Mouse (Mus musculus) hindbrain, embryonic 16.5 days (tissue): ENCODE measurements around the gene Carmil2. TPM values are rescaled to one million over a fixed set of nuclear protein-coding genes. Genes with fewer than 3 reads are reported as not detected.
A peak's percentile ranks its signal among the peaks of the same experiment; 100 is the strongest.

ENCODE experiments used
- ATAC-seq: fragments of 200-750 bp; cut with Nextera tagmentation; 2 replicates; pipeline ENCODE4 v1.8.0; 2017; ENCODE audit warnings: moderate TSS enrichment, moderate library complexity
- H3K27ac ChIP-seq: fragments of 300-500 bp; sonication (generic); 2 replicates; pipeline ENCODE4 v1.5.1; 2014; ENCODE audit warnings: low read depth, mild to moderate bottlenecking, control low read depth, low read length, moderate library complexity
- H3K27me3 ChIP-seq: fragments of 300-500 bp; sonication (generic); replicated peaks from 2 replicates; pipeline ENCODE4 v1.6.1; 2014; ENCODE audit warnings: low read length; ENCODE audit not compliant: control insufficient read depth, insufficient read depth
- H3K36me3 ChIP-seq: fragments of 300-500 bp; sonication (generic); 2 replicates; pipeline ENCODE4 v1.6.1; 2014; ENCODE audit warnings: mild to moderate bottlenecking, low read length, moderate library complexity, mixed read lengths; ENCODE audit not compliant: control insufficient read depth, insufficient read depth
- H3K4me1 ChIP-seq: fragments of 300-500 bp; sonication (generic); 2 replicates; pipeline ENCODE4 v1.6.1; 2014; ENCODE audit warnings: low read depth, low read length; ENCODE audit not compliant: control insufficient read depth, insufficient read depth
- H3K4me2 ChIP-seq: fragments of 300-500 bp; sonication (generic); 2 replicates; pipeline ENCODE4 v1.6.1; 2014; ENCODE audit warnings: mild to moderate bottlenecking, low read length, control low read depth, moderate library complexity
- H3K4me3 ChIP-seq: fragments of 300-500 bp; sonication (generic); 2 replicates; pipeline ENCODE4 v1.5.1; 2014; ENCODE audit warnings: mild to moderate bottlenecking, low read length, control low read depth, moderate library complexity
- H3K9ac ChIP-seq: fragments of 300-500 bp; sonication (generic); 2 replicates; pipeline ENCODE4 v1.6.1; 2014; ENCODE audit warnings: low read depth, mild to moderate bottlenecking, control low read depth, low read length, moderate library complexity
- H3K9me3 ChIP-seq: fragments of 300-500 bp; sonication (generic); 2 replicates; pipeline ENCODE4 v1.6.1; 2014; ENCODE audit warnings: mild to moderate bottlenecking, low read length, moderate library complexity; ENCODE audit not compliant: control insufficient read depth
- WGBS: fragments of 180-500 bp; shearing (Covaris S2); extraction: QIAGEN DNeasy Blood & Tissue Kit; methylation state at CpG from one replicate; pipeline ENCODE4 v1.1.7; 2014; 5-methylcytosine and 5-hydroxymethylcytosine counted together
- polyA plus RNA-seq: library from polyadenylated mRNA; unstranded; fragments of >200 nt; fragmentation: Nextera tagmentation; extraction: Ambion mirVana; gene quantifications from 2 replicates; pipeline ENCODE4 v1.2.1, GENCODE M21; 2015

Gene Carmil2
- polyA plus RNA-seq, 1 experiment from 2014 or later: 22.0 TPM

DNA sequence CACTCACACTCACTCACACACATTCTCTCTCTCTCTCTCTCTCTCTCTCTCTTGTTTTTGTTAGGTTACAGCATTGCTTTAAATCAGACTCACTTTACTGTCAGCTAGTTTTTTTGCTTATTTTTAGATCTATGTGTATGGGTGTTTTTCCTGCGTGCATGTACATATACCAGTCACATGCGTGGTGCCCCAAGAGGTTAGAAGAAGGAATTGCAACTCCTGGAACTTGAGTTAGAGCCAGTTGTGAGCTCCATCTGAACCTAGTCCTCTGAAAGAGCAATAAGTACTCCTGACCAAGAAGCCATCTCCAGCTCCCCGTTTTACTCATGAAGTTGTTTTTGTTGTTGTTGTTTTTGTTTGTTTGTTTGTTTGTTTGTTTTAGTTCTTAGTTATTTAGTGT, 24.9 kb upstream of the Carmil2 start:
- H3K27me3 ChIP-seq: no peaks in the 10 kb centered on the region
- H3K9me3 ChIP-seq: no peaks in the 10 kb centered on the region
- H3K4me2 ChIP-seq: no peak overlapping the region
- H3K27ac ChIP-seq: no peak overlapping the region
- 85% methylated on average over 3 of the region's 3 CpGs for WGBS
- H3K4me1 ChIP-seq: no peaks in the 10 kb centered on the region
- no peak overlapping the region for H3K9ac ChIP-seq
- ATAC-seq: no peak
- H3K36me3 ChIP-seq: peaks cover 7% of the 10 kb centered on the region; the same call in 1 of the 2 replicates
- H3K4me3 ChIP-seq: no peak overlapping the region

DNA sequence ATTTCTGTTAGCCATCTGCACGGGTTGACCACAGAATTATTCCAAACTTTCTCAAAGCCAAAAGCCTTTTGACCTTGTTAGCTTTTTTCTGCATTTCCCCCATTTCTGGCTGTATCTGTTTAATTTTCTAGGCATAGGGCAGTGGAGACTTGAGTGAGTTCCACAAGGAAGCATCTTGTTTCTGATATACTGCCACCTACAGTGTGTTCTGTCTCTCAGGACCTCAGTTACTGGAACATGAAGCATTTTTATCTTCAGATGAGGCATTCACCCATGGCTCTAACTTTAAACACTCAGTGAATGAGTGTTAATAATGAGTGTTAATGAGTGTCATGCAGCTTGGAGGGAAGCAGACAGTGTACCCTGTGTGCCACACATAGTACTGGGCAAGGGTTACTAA, 8.2 kb upstream of the Carmil2 start:
- 88% methylated on average over 1 of the region's 1 CpGs for WGBS
- Histone ChIP-seq H3K4me1 (no peaks in the 10 kb centered on the region), H3K27me3 (no peaks in the 10 kb centered on the region), H3K27ac (no peak overlapping the region), H3K4me2 (no peak overlapping the region), H3K9me3 (no peaks in the 10 kb centered on the region), H3K9ac (no peak overlapping the region), H3K4me3 (no peak overlapping the region), H3K36me3 (peaks cover 48% of the 10 kb centered on the region)
- no peak for ATAC-seq

DNA sequence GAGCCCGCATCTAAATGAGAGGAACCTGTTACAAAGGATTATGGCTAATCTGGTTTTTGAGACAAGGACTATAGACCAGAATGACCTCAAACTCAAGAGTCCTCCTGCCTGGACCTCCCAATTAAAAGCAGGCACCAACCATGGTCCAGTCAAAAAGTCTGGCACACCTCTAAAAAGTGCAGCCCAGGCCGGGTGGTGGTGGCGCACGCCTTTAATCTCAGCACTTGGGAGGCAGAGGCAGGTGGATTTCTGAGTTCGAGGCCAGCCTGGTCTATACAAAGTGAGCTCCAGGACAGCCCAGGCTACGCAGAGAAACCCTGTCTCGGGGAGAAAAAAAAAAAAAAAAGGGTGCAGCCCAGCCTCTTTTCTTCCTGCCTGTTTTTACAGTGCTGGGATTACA, 749 bp upstream of the Carmil2 start:
- no peaks in the 10 kb centered on the region for H3K9me3 ChIP-seq
- 82% methylated on average over 7 of the region's 7 CpGs for WGBS
- ATAC-seq: no peak

DNA sequence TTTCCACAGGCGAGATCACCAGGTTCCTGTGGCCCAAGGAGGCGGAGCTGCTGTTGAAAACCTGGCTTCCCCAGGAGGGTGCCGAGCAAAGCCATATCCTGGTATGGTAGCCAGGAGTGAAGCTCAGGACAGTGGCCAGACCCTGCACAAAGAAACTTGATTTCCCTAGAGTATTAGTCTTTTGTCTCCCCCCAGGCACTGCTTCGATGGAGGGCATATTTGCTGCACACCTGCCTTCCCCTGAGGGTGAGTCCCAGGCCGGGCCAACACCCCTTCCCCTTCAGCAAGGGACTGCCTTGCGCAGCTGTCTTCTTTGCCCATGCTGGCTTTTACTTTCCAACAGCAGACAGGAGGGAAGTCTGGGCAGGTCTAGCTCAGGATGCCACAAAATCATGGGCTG, 477 bp downstream of the Carmil2 start:
- Histone ChIP-seq H3K9ac (no peak overlapping the region), H3K9me3 (no peaks in the 10 kb centered on the region), H3K36me3 (peaks cover 8% of the 10 kb centered on the region; the same call in 1 of the 2 replicates), H3K27me3 (no peaks in the 10 kb centered on the region), H3K4me1 (no peaks in the 10 kb centered on the region), H3K27ac (no peak overlapping the region), H3K4me3 (no peak overlapping the region), H3K4me2 (no peak overlapping the region)
- 0 out of 2 replicates have a peak, but pooled peaks have one; percentile 16 for ATAC-seq
- WGBS: 63% methylated on average over 6 of the region's 6 CpGs

More for the DNA sequence above, 749 bp upstream of the Carmil2 start:
- Histone ChIP-seq H3K4me3 (no peak overlapping the region), H3K27me3 (no peaks in the 10 kb centered on the region), H3K9ac (no peak overlapping the region), H3K4me1 (no peaks in the 10 kb centered on the region), H3K4me2 (no peak overlapping the region), H3K27ac (no peak overlapping the region), H3K36me3 (peaks cover 17% of the 10 kb centered on the region)

DNA sequence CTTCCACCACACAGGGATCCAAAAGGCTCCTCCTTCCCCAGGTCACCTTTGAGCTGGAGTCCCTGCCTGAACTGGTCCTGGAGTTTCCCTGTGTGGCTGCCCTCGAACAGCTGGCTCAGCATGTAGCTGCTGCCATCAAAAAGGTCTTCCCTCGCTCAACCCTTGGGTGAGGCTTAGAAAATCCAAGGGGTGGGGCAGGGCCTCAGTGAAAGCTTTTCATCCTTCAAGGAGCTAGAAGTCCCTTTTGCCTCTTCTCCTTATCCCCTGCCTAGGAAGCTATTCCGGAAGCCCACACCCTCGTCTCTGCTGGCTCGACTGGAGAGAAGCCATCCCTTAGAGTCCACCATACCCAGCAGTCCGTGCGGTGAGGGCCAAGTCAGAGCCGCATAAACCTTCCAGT, 1.4 kb downstream of the Carmil2 start:
- H3K4me1 ChIP-seq: no peaks in the 10 kb centered on the region
- no peaks in the 10 kb centered on the region for H3K27me3 ChIP-seq
- no peak overlapping the region for H3K4me3 ChIP-seq
- H3K4me2 ChIP-seq: no peak overlapping the region
- no peak overlapping the region for H3K9ac ChIP-seq
- ATAC-seq: no peak
- peaks cover 8% of the 10 kb centered on the region; the same call in 1 of the 2 replicates for H3K36me3 ChIP-seq
- H3K27ac ChIP-seq: no peak overlapping the region
- WGBS: 68% methylated on average over 8 of the region's 8 CpGs
- H3K9me3 ChIP-seq: no peaks in the 10 kb centered on the region

DNA sequence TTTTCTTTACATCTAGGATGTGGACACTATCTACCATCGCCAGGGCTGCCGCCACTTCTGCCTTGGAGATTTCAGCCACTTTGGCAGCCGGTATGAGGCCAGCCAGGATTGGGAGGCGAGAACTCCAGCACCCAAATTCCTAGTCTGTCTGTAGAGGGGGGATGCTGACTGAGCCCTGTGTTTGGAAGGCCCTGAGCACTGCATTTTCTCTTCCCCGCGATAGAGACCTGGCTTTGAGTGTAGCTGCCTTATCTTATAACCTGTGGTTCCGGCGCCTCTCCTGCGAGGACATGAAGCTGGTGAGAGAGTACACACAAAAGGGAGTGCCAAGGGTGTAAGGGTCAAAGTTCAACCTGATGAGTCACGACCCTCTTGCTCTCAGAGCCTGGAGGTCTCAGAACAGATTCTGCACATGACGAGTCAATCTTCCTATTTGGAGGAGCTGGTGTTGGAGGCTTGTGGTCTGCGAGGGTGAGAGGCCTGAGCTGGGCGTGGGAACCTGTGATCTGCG, 2.2 kb downstream of the Carmil2 start:
- Histone ChIP-seq H3K9ac (no peak overlapping the region), H3K36me3 (peaks cover 5% of the 10 kb centered on the region; the same call in 1 of the 2 replicates), H3K4me1 (no peaks in the 10 kb centered on the region), H3K4me2 (no peak overlapping the region), H3K9me3 (no peaks in the 10 kb centered on the region), H3K27ac (no peak overlapping the region), H3K27me3 (no peaks in the 10 kb centered on the region), H3K4me3 (no peak overlapping the region)
- WGBS: 72% methylated on average over 14 of the region's 14 CpGs
- ATAC-seq: no peak

DNA sequence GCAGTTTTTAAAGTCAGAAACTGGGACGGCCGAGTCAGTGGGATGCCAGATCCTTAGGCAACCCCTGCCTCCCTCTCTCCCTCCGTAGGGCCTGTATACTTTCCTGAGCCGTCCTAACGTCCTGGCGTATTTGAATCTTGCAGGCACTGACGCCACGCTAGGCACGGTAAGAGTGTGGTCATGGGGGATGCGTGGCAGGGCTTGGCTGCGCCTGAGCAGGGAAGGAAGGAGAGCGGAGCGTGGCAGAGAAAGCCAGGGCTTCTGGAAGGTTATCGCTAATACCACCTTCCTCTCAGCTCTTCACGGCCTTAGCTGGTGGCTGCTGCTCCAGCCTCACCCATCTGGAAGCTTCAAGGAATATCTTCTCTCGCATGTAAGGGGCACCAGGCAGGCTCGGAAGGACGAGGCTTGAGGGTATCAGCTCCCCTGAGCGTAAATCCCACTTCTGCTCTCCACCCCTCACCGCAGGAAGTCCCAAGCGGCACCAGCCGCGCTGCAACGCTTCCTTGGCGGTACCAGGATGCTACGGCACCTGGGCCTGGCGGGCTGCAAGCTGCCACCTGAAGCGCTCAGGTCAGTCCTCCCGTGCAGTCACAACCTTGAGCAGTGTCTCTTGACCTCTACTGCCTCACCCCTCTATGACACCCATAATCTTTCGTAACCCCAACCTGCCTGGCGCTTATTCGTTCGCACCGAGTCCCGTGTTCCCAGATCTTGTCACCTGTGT, 3.3 kb downstream of the Carmil2 start:
- 57% methylated on average over 35 of the region's 35 CpGs for WGBS
- no peaks in the 10 kb centered on the region for H3K9me3 ChIP-seq
- ATAC-seq: no peak

DNA sequence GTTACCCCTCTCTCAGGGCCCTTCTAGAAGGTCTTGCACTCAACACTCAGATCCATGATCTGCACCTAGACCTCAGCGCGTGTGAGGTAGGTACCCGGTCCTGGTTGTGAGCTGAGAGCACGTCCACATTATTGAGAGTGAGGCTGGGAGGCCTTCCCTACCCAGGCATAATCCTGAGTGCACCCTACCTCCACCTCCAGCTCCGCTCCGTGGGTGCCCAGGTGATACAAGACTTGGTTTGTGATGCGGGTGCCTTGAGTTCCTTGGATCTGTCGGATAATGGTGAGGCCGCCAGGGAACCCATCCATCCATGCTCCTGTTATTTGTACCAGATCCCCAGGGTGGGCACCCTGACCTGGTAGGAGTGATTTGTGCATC, 3.9 kb downstream of the Carmil2 start:
- Histone ChIP-seq H3K9ac (no peak overlapping the region), H3K27ac (no peak overlapping the region), H3K4me3 (no peak overlapping the region), H3K36me3 (no peaks in the 10 kb centered on the region), H3K4me2 (no peak overlapping the region), H3K27me3 (no peaks in the 10 kb centered on the region), H3K9me3 (no peaks in the 10 kb centered on the region), H3K4me1 (peaks cover under 1% of the 10 kb centered on the region; the same call in 1 of the 2 replicates)
- no peak for ATAC-seq
- 86% methylated on average over 9 of the region's 9 CpGs for whole genome bisulfite sequencing

More for the DNA sequence above, 3.3 kb downstream of the Carmil2 start:
- no peak overlapping the region for H3K4me2 ChIP-seq
- no peaks in the 10 kb centered on the region for H3K4me1 ChIP-seq
- no peaks in the 10 kb centered on the region for H3K27me3 ChIP-seq
- no peaks in the 10 kb centered on the region for H3K36me3 ChIP-seq
- no peak overlapping the region for H3K4me3 ChIP-seq
- no peak overlapping the region for H3K27ac ChIP-seq
- no peak overlapping the region for H3K9ac ChIP-seq

DNA sequence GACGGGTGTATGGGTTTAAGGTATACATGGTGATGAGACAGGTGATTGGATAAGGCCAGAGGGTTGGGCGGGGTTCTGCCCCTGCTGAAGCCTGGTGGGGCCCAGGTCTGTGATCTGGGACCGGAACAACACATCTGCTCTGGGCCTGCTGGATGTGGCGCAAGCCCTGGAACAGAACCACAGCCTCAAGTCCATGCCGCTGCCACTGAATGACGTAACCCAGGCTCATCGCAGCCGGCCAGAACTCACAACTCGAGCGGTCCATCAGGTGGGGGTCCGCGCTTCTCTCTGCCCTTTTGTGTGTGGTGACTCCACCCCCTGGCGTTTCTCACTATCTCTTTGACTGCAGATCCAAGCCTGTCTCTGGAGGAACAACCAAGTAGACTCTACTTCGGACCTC, 4.9 kb downstream of the Carmil2 start:
- no peak for ATAC-seq
- no peak overlapping the region for H3K9ac ChIP-seq
- peaks cover 3% of the 10 kb centered on the region; the same call in 1 of the 2 replicates for H3K36me3 ChIP-seq
- no peaks in the 10 kb centered on the region for H3K9me3 ChIP-seq
- no peak overlapping the region for H3K27ac ChIP-seq
- no peaks in the 10 kb centered on the region for H3K27me3 ChIP-seq
- 89% methylated on average over 14 of the region's 14 CpGs for WGBS
- H3K4me1 ChIP-seq: peaks cover 7% of the 10 kb centered on the region
- no peak overlapping the region for H3K4me3 ChIP-seq
- no peak overlapping the region for H3K4me2 ChIP-seq
